Mouse (Mus musculus) lung, embryonic 16.5 days (tissue): ENCODE results near the gene Palm2. TPM values are rescaled to one million over a fixed set of nuclear protein-coding genes. Genes with fewer than 3 reads are reported as not detected.

ENCODE experiments used
- ATAC-seq: fragments of 200-750 bp; cut with Nextera tagmentation; 2 replicates; pipeline ENCODE4 v1.8.0; 2017; ENCODE audit warnings: low read depth, mild to moderate bottlenecking, moderate library complexity
- H3K27ac ChIP-seq: fragments of 300-500 bp; sonication (generic); 2 replicates; pipeline ENCODE4 v1.5.1; 2014; ENCODE audit warnings: mild to moderate bottlenecking, control low read depth, low read length
- H3K27me3 ChIP-seq: fragments of 300-500 bp; sonication (generic); 2 replicates; pipeline ENCODE4 v1.6.1; 2014; ENCODE audit warnings: low read depth, low read length, mixed read lengths; ENCODE audit not compliant: control insufficient read depth, insufficient read depth
- H3K36me3 ChIP-seq: fragments of 300-500 bp; sonication (generic); 2 replicates; pipeline ENCODE4 v1.6.1; 2014; ENCODE audit warnings: low read length; ENCODE audit not compliant: control insufficient read depth, insufficient read depth
- H3K4me1 ChIP-seq: fragments of 300-500 bp; sonication (generic); replicated peaks from 2 replicates; pipeline ENCODE4 v1.6.1; 2014; ENCODE audit warnings: low read length, mixed read lengths; ENCODE audit not compliant: control insufficient read depth, insufficient read depth
- H3K4me2 ChIP-seq: fragments of 300-500 bp; sonication (generic); 2 replicates; pipeline ENCODE4 v1.6.1; 2014; ENCODE audit warnings: low read depth, low read length, control low read depth
- H3K4me3 ChIP-seq: fragments of 300-500 bp; sonication (generic); 2 replicates; pipeline ENCODE4 v1.5.1; 2014; ENCODE audit warnings: mild to moderate bottlenecking, low read length, control low read depth
- H3K9ac ChIP-seq: fragments of 300-500 bp; sonication (generic); 2 replicates; pipeline ENCODE4 v1.6.1; 2014; ENCODE audit warnings: low read length, control low read depth
- H3K9me3 ChIP-seq: fragments of 300-500 bp; sonication (generic); 2 replicates; pipeline ENCODE4 v1.6.1; 2016; ENCODE audit warnings: low read length; ENCODE audit not compliant: control insufficient read depth
- WGBS: fragments of 180-500 bp; shearing (Covaris S2); extraction: QIAGEN DNeasy Blood & Tissue Kit; methylation state at CpG from one replicate; pipeline ENCODE4 v1.1.7; 2014; 5-methylcytosine and 5-hydroxymethylcytosine counted together
- polyA plus RNA-seq: library from polyadenylated mRNA; unstranded; fragments of >200 nt; fragmentation: Nextera tagmentation; extraction: Ambion mirVana; gene quantifications from 2 replicates; pipeline ENCODE4 v1.2.1, GENCODE M21; 2015

The Palm2 gene
- polyA plus RNA-seq, 1 experiment from 2014 or later = 5.9 TPM

- H3K9me3 ChIP-seq = no peaks in the 10 kb centered on the region
- H3K27me3 ChIP-seq = no peaks in the 10 kb centered on the region
- no peak overlapping the region for H3K4me3 ChIP-seq
- peak; percentile 54; the same call in 1 of the 2 replicates for ATAC-seq
- no peak overlapping the region for H3K9ac ChIP-seq
- 57% methylated on average over 12 of the region's 12 CpGs for WGBS
- H3K4me1 ChIP-seq = peaks cover 4% of the 10 kb centered on the region; the same call in 1 of the 2 replicates
- H3K4me2 ChIP-seq = no peak overlapping the region
- H3K27ac ChIP-seq = no peak overlapping the region
- 0 out of 2 replicates have a peak, but pooled peaks cover 5% of the 10 kb centered on the region for H3K36me3 ChIP-seq
These were observed 250.7 kb downstream of the Palm2 start for GRCm38 (mm10) chr4:57684676-57685215.

GRCm38 (mm10) chr4:57686736-57687135 is 252.7 kb downstream of the Palm2 start:
- no peak overlapping the region for H3K9ac ChIP-seq
- no peaks in the 10 kb centered on the region for H3K9me3 ChIP-seq
- 67% methylated on average over 3 of the region's 3 CpGs for WGBS
- H3K27ac ChIP-seq = no peak overlapping the region
- H3K4me2 ChIP-seq = no peak overlapping the region
- H3K36me3 ChIP-seq = 0 out of 2 replicates have a peak, but pooled peaks cover 5% of the 10 kb centered on the region
- H3K27me3 ChIP-seq = no peaks in the 10 kb centered on the region
- H3K4me3 ChIP-seq = no peak overlapping the region
- ATAC-seq = no peak
- no peaks in the 10 kb centered on the region; the same call in 1 of the 2 replicates for H3K4me1 ChIP-seq

GRCm38 (mm10) chr4:57687583-57687982 is 253.5 kb downstream of the Palm2 start:
- Histone ChIP-seq H3K27ac (no peak overlapping the region), H3K4me3 (no peak overlapping the region), H3K4me1 (no peaks in the 10 kb centered on the region; the same call in 1 of the 2 replicates), H3K9ac (no peak overlapping the region), H3K27me3 (no peaks in the 10 kb centered on the region), H3K36me3 (0 out of 2 replicates have a peak, but pooled peaks cover 8% of the 10 kb centered on the region), H3K9me3 (no peaks in the 10 kb centered on the region), H3K4me2 (no peak overlapping the region)
- ATAC-seq = no peak
- 63% methylated on average over 3 of the region's 3 CpGs for WGBS

- H3K36me3 ChIP-seq = 0 out of 2 replicates have a peak, but pooled peaks cover 8% of the 10 kb centered on the region
- no peak overlapping the region for H3K4me2 ChIP-seq
- no peak overlapping the region for H3K27ac ChIP-seq
- no peaks in the 10 kb centered on the region for H3K27me3 ChIP-seq
- 69% methylated on average over 9 of the region's 9 CpGs for WGBS
- no peaks in the 10 kb centered on the region for H3K9me3 ChIP-seq
- no peak overlapping the region for H3K9ac ChIP-seq
- H3K4me1 ChIP-seq = no peaks in the 10 kb centered on the region; the same call in 1 of the 2 replicates
- ATAC-seq = no peak
- no peak overlapping the region for H3K4me3 ChIP-seq
These were observed 254.1 kb downstream of the Palm2 start for GRCm38 (mm10) chr4:57688131-57688530.

GRCm38 (mm10) chr4:57690001-57690400 is 256.0 kb downstream of the Palm2 start:
- Histone ChIP-seq H3K9ac (no peak overlapping the region), H3K36me3 (0 out of 2 replicates have a peak, but pooled peaks cover 8% of the 10 kb centered on the region), H3K4me1 (no peaks in the 10 kb centered on the region), H3K9me3 (no peaks in the 10 kb centered on the region), H3K27me3 (no peaks in the 10 kb centered on the region), H3K27ac (no peak overlapping the region), H3K4me3 (no peak overlapping the region), H3K4me2 (no peak overlapping the region)
- WGBS = 67% methylated on average over 6 of the region's 6 CpGs
- no peak for ATAC-seq

GRCm38 (mm10) chr4:57690805-57691204 is 256.8 kb downstream of the Palm2 start:
- H3K9ac ChIP-seq = no peak overlapping the region
- H3K9me3 ChIP-seq = no peaks in the 10 kb centered on the region
- H3K27me3 ChIP-seq = no peaks in the 10 kb centered on the region
- no peak overlapping the region for H3K4me3 ChIP-seq
- ATAC-seq = no peak
- no peak overlapping the region for H3K27ac ChIP-seq
- H3K4me2 ChIP-seq = no peak overlapping the region
- H3K4me1 ChIP-seq = no peaks in the 10 kb centered on the region
- 47% methylated on average over 1 of the region's 1 CpGs for WGBS
- 0 out of 2 replicates have a peak, but pooled peaks cover 8% of the 10 kb centered on the region for H3K36me3 ChIP-seq

GRCm38 (mm10) chr4:57694356-57695136 is 260.5 kb downstream of the Palm2 start:
- no peaks in the 10 kb centered on the region for H3K27me3 ChIP-seq
- 77% methylated on average over 5 of the region's 5 CpGs for WGBS
- H3K36me3 ChIP-seq = 0 out of 2 replicates have a peak, but pooled peaks cover 5% of the 10 kb centered on the region
- no peak overlapping the region for H3K27ac ChIP-seq
- H3K4me2 ChIP-seq = no peak overlapping the region
- H3K9ac ChIP-seq = no peak overlapping the region
- no peaks in the 10 kb centered on the region for H3K9me3 ChIP-seq
- no peak for ATAC-seq
- H3K4me1 ChIP-seq = no peaks in the 10 kb centered on the region
- no peak overlapping the region for H3K4me3 ChIP-seq

GRCm38 (mm10) chr4:57696955-57697354 is 262.9 kb downstream of the Palm2 start:
- Histone ChIP-seq H3K4me3 (no peak overlapping the region), H3K9me3 (no peaks in the 10 kb centered on the region), H3K9ac (no peak overlapping the region), H3K4me2 (no peak overlapping the region), H3K4me1 (no peaks in the 10 kb centered on the region), H3K27me3 (no peaks in the 10 kb centered on the region), H3K27ac (no peak overlapping the region), H3K36me3 (0 out of 2 replicates have a peak, but pooled peaks cover 1% of the 10 kb centered on the region)
- 93% methylated on average over 11 of the region's 11 CpGs for WGBS
- ATAC-seq = no peak

GRCm38 (mm10) chr4:57697918-57698611 is 264.0 kb downstream of the Palm2 start:
- Histone ChIP-seq H3K4me2 (no peak overlapping the region), H3K27ac (no peak overlapping the region), H3K36me3 (no peaks in the 10 kb centered on the region), H3K27me3 (no peaks in the 10 kb centered on the region), H3K9ac (no peak overlapping the region), H3K9me3 (no peaks in the 10 kb centered on the region), H3K4me3 (no peak overlapping the region), H3K4me1 (no peaks in the 10 kb centered on the region)
- ATAC-seq = no peak
- 87% methylated on average over 12 of the region's 12 CpGs for WGBS
